Mouse (Mus musculus) E14TG2a.4 (cell line): ENCODE measurements around the gene Izumo4.

Experiments
- CTCF ChIP-seq: conservative IDR thresholded peaks from 2 replicates; pipeline ENCODE4 v1.5.1; 2014; ENCODE audit warnings: low read length
- POU5F1 ChIP-seq: IDR thresholded peaks from 2 replicates; pipeline ENCODE4 v1.6.1; 2014; ENCODE audit warnings: low read length, borderline replicate concordance

GRCm38 (mm10) chr10:80717281-80717680 is 15.3 kb downstream of the Izumo4 start:
- TF ChIP-seq CTCF (no peak), POU5F1 (no peak)
